Mouse (Mus musculus): ENCODE results near the gene Naga.

The Naga gene

GRCm38 (mm10) chr15:82354126-82354945 is 15.6 kb upstream of the Naga start, which contains the start of gene Ndufa6:
Ndufa6 (minus strand) TSS chr15:82354322.
- peak; percentile 98 to 99 for DNase-seq (ENCODE audit: low spot score in 2 of 2)

DNA sequence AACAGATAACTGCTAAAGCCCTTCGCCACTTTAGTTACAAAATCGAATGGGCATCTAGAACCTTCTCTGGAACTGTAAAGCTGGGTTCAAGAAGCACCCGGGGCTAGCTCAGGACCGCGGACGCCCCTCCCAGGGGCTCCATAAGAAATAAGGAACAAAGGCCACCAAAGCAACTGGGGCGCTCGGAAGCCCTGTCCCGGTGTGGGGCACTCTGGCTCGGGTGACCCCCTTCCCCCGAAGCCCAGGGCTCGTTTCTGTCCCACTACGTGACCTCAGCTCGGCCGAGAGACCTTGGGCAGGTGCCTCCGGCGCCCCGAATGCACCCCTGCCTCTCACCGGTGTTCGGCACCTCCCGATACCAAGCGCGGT is 15.0 kb upstream of the Naga start:
- no peak for DNase-seq (ENCODE audit: low spot score in 2 of 2)

- peak; percentile 18 to 71 for DNase-seq (ENCODE audit: low spot score in 2 of 2)
Measured at GRCm38 (mm10) chr15:82353078-82353744, 14.5 kb upstream of the Naga start.

- DNase-seq (ENCODE audit: low spot score in 2 of 2) = no peak
Measured at GRCm38 (mm10) chr15:82351480-82351879, 12.8 kb upstream of the Naga start.

- no peak for DNase-seq (ENCODE audit: low spot score in 2 of 2)
Measured at GRCm38 (mm10) chr15:82350349-82350748, 11.6 kb upstream of the Naga start.

DNA sequence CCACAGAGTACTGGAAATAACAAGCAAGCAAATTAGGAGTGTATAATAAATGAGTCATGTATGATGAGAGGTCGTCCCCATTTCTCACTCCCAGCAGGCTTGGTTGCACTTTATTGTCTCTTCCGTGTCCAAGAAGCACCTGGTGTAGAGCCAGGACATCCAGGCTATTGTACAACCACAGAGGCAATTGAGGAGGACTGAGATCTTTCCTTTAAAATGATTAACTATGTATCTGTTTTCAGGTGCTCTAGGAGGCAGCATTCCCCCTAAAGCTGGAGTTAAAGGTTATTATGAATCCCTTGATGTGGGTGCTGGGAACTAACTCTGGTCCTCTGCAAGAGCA is 10.2 kb upstream of the Naga start:
- DNase-seq (ENCODE audit: low spot score in 2 of 2) = no peak

DNA sequence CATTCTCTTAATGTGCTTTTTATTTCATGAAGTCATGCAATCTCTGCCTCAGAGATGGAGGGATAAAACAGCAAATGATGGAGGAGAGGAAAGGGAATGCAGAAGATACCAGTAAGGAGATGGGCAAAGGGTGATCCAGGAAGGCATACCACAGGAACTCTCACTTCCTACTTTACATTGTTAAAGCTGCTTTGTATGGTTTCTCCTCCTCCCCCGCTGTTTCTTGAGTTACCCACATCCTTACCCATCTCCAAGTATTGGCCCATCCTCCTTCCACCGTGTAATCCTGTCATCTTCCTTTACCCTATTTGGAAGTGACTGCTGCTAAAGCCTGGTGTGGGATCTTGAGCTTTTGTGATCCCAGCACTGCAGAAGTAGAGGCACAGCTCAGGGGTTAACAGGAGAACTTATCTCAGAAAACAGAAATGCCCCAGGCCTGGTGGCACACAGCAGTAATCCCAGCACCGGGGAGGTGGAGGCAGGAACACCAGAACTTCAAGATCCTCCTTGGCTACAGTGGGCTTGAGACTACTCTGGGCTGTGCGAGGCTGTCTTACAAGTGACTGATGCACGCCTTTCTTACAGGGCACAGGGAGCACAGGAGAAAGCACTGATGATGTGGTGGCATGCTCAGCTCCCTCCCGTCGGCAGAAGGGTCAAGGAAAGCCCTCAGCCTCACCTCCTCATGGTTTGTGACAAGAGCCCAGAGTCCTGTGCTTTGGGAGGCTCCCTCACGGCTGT is 9.7 kb upstream of the Naga start:
- DNase-seq (ENCODE audit: low spot score in 2 of 2) = no peak

- no peak for DNase-seq (ENCODE audit: low spot score in 2 of 2)
Measured at GRCm38 (mm10) chr15:82347852-82348251, 9.1 kb upstream of the Naga start.

DNA sequence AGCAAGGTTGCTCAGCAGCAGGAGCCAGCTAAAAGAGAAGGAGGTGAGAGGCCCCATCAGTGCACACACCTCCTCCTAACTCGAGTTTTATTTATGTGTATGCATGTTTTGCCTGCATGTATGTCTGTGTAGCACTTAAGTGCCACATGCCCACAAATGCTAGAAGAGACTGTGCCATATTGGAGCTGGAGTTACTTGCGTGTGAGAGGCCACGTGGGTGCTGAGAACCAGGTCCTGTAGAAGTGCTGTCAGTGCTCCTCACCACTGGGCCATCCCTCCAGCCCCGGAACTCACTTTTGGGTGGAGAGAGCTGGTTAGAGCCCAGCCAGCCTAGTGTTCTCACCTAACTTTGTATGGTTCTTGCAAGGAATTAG is 8.6 kb upstream of the Naga start:
- no peak for DNase-seq (ENCODE audit: low spot score in 2 of 2)

DNA sequence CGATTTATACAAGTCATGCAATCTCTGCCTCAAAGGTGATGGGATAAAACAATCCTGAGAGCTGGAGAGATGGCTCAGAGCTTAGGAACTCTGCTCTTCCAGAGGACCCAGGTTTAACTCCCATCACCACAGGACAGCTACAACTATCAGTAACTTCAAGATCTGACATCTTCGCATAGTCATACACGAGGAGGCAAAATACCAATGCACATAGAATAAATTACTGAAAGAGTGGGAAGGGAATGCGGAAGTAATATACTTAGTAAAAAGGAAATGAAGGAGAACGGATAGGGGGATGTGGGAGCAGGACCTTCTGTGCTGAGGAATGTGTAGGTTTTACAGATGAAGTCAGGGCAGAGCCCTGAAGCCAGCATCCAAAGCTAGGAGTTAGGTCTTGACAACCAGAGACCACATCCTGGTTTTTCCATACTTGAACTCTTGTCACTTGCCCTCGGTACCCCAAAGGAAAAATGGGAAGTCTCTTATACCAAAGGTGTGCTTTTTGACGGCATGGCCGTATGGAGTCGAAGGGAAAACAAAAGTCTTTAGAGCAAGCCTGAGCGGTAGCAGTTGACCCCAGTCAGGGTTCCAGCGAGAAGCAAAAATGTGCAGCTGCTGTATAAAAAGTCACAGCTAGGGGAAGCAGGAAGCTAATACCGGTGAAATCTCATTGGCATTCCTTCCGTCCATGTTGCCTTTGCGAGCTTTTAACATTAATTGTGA is 8.0 kb upstream of the Naga start:
- no peak for DNase-seq (ENCODE audit: low spot score in 2 of 2)

- peak; percentile 97 to 98 for DNase-seq (ENCODE audit: low spot score in 2 of 2)
Measured at GRCm38 (mm10) chr15:82345820-82346470, 7.2 kb upstream of the Naga start.

DNA sequence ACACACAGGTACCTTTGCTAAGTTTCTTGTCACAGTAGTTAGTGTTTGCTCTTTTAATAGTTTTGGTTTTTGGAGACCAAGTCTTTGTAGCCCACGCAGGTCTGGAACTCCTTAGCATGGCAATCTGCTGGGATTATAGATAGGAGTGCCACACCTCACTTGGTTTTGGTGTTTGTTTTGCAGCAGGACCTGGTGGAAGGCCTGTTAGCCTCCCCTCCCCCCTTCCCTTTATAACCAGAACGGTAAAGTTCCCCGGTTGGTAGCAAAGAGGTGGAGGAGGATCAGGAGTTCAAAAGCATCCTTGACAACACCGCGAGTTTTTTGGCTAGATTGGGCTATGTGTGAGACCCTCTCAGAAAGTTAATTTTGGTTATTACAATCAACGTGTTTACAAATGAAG is 6.2 kb upstream of the Naga start:
- DNase-seq (ENCODE audit: low spot score in 2 of 2) = peak in 1 of 2 experiments; percentile 60

DNA sequence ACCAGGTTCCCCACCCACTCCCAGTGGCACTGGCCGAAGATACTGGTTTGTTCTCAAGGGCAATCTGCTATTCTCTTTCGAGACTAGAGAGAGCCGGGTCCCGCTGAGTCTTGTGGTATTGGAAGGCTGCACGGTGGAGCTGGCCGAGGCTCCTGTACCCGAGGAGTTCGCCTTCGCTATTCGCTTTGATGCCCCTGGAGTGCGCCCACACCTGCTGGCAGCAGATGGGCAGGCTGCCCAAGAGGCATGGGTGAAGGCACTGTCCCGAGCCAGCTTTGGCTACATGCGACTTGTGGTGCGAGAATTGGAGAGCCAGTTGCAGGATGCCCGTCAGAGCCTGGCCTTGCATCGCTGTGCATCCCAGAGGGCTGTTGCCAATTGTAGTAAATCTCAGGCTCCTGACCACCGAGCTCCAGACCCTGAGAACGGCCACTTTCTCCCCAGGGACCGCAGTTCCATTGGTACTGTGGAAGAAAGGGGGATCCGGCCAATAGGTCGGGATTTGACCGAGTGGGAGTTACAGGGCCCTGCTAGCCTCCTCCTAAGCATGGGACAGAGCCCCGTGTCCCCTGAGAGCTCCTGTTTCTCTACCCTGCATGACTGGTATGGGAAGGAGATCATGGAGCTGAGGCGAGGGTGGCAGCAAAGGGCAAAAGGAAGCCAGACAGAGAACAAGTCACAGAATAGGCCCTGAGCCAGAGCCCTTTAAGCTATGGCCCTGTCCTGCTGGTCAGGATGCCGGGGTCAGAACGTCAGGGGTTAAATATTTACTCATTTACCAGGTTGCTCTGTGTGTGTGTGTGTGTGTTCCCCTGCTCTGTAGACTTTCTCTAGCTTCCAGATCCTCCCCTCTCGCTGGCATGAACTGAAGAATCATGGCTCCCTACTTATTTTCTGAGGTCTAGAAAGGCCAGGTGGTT is 4.9 kb upstream of the Naga start:
- DNase-seq (ENCODE audit: low spot score in 2 of 2) = peak in 1 of 2 experiments; percentile 72

DNA sequence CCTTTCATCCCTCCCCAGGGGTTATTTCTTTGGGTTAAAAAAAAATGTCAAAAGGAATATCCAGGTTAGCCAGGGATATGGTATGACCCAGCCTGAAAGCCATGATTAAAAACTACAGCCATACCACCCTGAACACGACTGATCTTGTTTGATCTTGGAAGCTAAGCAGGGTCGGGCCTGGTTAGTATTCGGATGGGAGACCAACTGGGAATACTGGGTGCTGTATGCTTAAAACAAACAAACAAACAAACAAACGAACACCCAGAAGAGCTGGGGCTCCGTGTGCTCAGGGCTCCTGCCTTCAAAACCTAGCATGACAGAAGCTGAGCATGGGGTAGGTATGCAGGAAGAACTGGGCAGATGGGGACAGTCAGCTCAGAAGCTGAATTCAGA is 3.8 kb upstream of the Naga start:
- peak in 1 of 2 experiments; percentile 74 for DNase-seq (ENCODE audit: low spot score in 2 of 2)

DNA sequence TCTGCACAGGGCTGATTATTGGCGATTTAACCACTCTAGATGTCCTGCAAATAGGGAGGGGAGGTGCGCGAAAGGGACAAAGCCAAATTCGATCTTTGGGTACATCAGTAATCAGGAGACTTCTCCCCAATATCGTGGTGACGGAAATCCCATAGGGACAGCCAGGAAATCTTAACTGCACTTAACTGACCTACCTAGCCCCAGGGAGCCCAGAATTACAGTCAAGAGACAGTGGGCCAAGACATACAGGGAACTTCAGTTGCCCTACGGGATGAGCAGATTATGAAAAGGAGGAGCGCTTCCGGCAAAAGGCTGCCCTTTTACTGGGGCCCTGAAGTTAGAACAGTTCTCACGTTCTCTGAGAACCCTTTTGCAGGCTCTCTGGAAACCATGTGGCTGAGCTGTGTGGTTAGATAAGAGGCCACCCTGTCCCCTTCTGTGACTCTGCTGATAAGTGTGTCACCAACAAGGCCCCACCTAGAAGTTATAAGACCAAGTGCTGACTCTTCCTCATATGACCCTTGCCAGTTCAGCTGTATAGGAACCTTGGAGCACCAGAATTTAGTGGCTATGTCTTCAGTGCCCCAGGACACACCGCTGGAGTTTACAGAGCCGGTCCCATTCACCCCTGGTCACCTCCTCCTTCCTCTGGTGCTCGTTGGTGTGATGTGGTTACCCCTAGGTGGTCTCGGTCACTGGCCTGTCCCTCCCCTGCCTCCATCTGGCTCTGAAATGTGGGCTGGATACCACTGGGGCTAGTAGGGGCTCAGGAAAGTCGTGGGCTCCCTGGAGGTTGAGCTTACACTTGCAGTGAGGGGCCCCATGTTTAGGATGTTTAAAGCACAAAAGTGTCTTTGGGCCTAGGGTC is 3.2 kb upstream of the Naga start:
- peak; percentile 79 to 82 for DNase-seq (ENCODE audit: low spot score in 2 of 2)

GRCm38 (mm10) chr15:82341036-82341501 is 2.3 kb upstream of the Naga start:
- peak; percentile 83 to 91 for DNase-seq (ENCODE audit: low spot score in 2 of 2)

DNA sequence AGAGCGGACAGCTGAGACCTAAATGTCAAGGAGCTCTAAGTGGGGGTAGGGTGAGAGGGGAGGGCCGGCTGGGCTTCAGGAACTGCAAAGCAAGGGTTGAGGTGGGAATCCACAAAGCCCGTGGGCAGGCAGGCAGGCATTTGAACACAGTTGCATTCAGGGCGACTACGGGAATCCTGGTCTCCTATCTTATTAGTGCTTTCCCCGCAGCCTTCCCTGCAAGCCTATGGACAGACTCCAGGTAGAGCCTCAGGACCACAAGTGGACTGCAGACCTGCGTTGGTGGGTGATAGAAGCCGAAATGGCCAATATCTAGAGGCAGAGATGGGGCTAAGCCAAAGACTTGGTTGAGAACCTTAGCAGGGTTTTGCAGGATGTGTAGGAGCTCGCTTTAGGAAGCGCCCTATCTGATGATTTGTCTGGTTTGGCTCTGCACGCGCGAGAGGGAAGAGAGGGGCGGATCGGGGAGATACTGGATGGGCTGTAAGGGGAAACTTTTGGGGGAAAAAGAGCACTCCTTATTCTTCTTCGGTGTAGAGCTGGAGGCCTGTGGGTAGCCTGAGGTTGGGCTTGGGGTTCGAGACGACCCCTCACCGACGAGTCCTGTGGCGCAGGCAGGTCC is 1.8 kb upstream of the Naga start:
- peak; percentile 55 to 77 for DNase-seq (ENCODE audit: low spot score in 2 of 2)

GRCm38 (mm10) chr15:82339634-82340254 is 1.0 kb upstream of the Naga start:
- DNase-seq (ENCODE audit: low spot score in 2 of 2) = peak in 1 of 2 experiments; percentile 67
